Mouse (Mus musculus) megakaryocyte, embryonic 14.5 days (primary cell): ENCODE measurements at regions not wholly inside any gene's neighbourhood (a gene's known extent, or its start where the extent isn't known, plus 50 kb on each side); places are given as distances from the start of the nearest gene placed in this dataset.

Experiments
- FLI1 ChIP-seq: IDR thresholded peaks from 2 replicates; pipeline ENCODE4 v1.6.1; 2012; ENCODE audit warnings: low read length, inconsistent platforms, mixed read lengths
- GATA1 ChIP-seq: IDR thresholded peaks from 3 replicates; pipeline ENCODE4 v1.6.1; 2012; ENCODE audit warnings: mixed read lengths, low read length, inconsistent platforms, borderline replicate concordance

GRCm38 (mm10) chr14:98642661-98643331, 351.3 kb downstream of the Rpl36a-ps1 start:
- TF ChIP-seq GATA1 (no peak), FLI1 (no peak)
